Mouse (Mus musculus) MN1 (cell line): ENCODE measurements around the gene Prkag2.
"Not testable (repeated sequence)": the region's sequence is repeated elsewhere in the genome, so short reads cannot be mapped to it uniquely, and the experiment has no call there.

Experiments
- DNase-seq: peaks from one replicate; pipeline ENCODE4 v3.0.0-alpha.2; 2016; ENCODE audit warnings: low spot score

Gene Prkag2

DNA sequence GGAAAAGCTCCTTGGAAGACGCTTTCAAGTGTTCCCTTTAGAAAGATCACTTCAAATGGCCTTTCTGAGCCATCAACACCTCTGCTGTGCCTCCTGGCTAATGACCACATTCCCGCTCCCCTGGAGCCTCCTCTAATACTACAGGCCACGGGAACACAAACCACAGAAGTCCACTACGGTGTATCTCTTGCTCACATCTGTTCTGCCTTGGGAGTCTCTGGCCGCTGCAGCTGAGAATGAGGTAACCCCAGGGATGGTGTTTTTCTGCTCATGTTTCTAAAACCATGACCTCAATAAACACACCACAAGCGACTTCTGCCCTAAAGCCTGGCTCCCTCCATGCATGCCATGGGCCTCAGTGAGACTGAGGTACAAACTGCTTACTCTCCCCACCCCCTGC, 227.2 kb downstream of the Prkag2 start:
- DNase-seq = no peak

- peak; percentile 29 for DNase-seq
Observed at GRCm38 (mm10) chr5:24871276-24871675, 229.2 kb downstream of the Prkag2 start.

DNA sequence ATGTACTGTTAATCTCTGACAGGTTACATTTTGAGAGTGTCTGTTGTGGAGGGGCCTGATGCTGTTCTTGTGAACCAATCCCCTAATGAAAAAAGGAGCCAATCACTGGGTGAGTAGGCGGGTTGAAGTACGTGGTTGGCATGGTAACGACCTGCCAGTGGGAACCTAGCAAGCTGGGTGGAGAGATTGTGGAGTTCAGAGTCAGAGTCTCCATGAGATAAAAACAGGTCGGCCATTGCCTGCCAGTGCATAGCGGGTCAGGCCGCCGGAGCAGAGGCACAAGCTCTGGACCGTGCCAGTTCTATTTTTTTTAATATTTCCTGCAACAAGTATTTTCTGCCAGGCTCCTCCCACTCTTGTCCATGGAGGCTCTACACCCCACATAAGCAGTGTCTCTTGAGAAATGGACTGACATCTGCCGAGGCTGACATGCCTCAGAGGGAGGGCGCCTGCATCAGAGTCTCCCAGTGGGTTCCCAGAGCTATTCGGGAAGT, 230.6 kb downstream of the Prkag2 start:
- DNase-seq = no peak

- no peak for DNase-seq
Observed at GRCm38 (mm10) chr5:24863804-24864203, 236.6 kb downstream of the Prkag2 start.

DNA sequence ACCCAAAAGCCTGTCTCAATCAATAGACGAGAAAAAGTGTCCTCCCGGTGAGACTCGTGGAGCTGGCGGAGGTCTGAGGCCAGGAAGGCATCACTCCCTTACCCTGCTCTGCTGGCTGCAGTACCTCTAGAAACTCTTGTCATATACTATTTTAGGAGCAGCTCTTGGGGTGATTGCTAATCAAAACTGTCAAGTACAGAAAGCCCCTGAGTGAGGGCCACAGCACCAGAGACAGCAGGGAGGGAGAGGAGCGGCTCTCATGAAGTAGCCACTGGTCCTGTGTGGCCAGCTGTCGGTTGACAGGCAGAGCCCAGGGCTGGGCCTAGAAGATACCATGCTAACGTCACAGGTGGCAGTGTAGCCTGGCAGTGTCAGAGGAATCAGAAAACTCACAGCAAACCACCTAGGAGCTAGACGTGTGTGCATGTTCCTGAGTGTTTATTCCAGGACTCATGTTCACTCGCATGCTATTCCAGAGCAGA, 239.0 kb downstream of the Prkag2 start:
- DNase-seq = no peak

DNA sequence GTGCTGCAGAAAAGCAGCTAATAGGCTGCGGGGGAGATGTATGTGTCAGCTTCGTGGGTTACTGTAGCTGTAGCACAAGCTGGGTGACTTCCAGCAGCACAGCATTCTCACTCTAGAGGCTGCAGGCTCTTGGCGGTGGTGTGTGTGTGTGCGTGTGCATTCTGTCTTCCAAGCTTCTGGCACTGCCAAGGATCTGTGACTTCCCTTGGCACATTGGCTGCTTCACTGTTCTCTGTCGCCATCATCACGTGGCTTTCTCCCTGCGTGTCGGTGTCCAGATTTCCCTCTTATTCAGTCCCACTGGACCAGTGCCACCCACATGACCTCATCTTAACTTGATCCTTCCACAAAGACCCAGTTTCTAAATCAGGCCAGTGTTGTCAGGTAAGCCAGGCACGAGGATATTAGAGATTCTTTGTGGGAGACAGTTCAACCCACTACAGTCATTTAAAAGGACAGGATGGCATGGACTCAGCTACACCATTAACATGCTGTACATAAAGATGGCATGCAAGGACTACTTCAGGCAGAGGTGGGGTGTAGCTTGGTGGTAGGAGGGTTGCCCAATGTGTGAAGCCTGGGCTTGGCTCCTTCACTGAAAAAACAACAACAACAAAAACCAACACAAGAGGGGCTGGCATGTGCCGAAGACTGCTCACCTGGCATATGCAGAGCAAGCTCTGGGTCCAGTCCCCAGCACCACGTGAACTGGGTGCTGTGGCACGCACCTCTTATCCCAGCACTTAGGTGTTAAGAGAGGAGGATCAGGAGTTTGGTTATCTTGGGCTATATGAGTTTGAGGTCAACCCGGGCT, 239.6 kb downstream of the Prkag2 start:
- DNase-seq = peak; percentile 48

DNA sequence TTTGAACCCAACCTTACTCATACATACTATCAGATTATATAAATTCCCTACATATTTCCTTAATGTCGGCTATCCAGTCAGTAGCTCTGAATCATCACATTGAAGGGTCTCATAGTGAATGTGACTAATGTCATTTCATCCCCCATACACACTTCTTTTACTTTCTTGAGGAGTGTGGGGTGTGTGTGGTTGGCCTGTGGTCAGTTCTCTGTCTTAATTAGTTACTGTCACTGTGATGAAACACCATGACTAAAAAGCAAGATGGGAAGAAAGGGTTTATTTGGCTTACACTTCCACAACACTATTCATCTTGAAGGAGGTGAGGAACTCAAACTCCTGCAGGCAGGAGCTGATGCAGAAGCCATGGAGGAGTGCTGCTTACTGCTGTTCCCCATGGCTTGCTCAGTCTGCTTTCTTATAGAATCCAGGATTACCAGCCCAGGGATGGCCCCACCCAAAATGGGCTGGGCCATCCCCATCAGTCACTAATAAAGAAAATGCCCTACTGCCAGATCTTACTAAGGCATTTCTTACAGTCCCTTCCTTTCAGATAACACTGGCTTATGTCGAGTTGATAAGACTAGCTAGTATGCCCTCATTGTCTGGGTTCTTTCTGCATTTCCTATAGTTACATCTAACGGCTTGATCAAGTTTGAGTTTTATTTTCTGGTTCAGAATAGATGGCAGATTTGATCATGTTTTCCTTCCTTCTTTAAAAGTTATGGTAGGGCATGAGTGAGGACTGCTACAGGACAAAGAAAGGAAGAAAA, 240.5 kb downstream of the Prkag2 start:
- DNase-seq = no peak

DNA sequence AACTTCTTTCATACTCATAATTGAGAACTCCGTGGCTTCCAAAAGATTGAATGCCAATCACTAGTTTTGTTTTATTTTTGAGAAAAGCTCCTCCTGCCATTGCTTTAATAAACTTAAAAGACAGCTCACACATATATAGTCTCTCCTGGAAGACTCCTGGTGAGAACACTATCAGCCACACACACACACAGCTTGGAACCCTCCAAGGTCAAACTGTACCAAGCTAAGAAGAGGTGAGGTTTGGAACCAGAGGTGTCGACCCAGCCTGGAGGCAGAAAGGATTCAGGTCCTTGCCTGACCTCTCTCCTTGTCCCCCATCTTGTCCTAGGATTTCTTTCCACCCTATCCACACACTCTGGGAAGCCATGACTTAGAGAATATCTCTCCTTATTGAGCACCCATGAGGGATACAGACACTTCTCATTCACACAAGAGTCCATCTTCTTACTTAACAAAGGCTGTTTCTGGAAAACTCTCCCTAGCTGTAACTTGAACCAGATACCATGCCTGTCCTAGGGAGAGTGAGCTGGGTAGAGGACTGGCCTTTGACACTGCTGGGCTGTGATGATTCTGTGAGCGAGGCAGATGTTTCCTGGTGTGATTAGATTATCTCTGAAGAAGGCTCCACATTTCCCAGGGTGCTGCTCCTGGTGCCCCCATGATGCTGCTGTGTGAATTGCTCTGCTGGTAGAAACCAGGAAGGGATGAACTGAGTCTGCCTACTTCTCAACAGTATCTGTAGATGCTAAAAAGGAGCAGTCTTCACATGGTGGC, 245.4 kb downstream of the Prkag2 start:
- DNase-seq = peak; percentile 30

DNA sequence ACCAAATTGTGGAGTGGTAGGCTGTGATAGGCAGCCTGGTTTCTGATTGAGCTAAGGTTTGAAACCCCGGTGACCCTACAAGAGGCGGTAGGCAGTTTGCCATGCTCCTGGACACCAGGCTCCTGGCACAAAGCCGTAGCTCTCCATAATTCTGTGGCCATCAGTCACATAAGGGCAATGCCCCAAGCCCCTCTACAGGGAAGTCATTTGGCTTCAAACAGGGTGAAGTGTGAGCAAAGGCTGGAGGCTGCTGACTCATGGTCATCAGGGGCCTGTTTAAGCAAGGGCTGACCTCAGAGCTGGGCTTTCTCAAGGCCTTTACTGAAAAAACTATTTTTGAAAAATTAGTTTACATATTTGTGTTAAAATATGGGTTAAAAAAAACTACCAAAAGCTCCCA, 246.2 kb downstream of the Prkag2 start:
- no peak for DNase-seq

- not testable (repeated sequence) for DNase-seq
Observed at GRCm38 (mm10) chr5:24848261-24848660, 252.2 kb downstream of the Prkag2 start.

- no peak for DNase-seq
Observed at GRCm38 (mm10) chr5:24843841-24844240, 256.6 kb downstream of the Prkag2 start.

DNA sequence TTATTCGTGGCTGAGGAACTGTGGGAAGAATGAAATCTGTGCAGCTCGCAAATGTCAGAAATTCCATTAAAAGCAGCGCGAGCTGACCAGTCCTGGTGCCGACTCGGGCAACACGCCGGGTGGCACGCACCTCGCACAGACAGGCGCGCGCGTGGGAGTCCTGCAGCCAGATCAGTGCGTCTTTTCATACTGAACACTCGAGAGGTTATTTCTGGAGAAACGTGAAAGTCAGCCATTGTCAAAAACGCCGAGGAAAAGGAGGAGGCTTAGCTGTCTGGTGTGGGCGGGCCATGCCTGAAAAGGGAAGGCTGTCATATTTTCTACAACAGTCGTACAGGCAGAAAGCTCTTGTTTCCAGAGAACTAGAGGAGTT, 257.4 kb downstream of the Prkag2 start:
- DNase-seq = no peak

- peak; percentile 99 for DNase-seq
Observed at GRCm38 (mm10) chr5:24842274-24843102, 258.0 kb downstream of the Prkag2 start, which contains the start of gene Rheb. Gene Rheb (minus strand): TSS chr5:24842624.

- peak; percentile 53 for DNase-seq
Observed at GRCm38 (mm10) chr5:24841662-24842273, 258.7 kb downstream of the Prkag2 start.

GRCm38 (mm10) chr5:24840975-24841431, 259.4 kb downstream of the Prkag2 start:
- DNase-seq = no peak

DNA sequence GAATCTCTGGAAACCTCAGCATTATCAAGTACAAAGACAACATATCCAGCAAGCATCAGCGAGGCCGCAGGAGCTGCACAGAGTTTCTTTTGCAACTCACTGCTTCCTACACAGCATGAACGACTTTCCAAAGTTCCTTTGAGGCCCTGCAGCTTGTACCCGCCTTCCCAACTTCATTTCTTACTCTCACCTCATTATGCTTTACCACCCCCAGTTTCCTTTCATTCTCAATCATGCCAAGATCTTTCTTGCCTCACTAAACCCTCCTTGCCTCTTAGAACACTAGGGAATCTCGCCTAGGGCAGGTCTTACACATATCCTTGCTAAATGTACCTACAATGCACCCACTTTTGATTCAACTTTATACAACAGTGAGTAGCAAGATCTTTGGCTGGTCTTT, 266.0 kb downstream of the Prkag2 start:
- no peak for DNase-seq

- DNase-seq = no peak
Observed at GRCm38 (mm10) chr5:24831912-24832311, 268.5 kb downstream of the Prkag2 start.

- DNase-seq = no peak
Observed at GRCm38 (mm10) chr5:24828446-24828845, 272.0 kb downstream of the Prkag2 start.

DNA sequence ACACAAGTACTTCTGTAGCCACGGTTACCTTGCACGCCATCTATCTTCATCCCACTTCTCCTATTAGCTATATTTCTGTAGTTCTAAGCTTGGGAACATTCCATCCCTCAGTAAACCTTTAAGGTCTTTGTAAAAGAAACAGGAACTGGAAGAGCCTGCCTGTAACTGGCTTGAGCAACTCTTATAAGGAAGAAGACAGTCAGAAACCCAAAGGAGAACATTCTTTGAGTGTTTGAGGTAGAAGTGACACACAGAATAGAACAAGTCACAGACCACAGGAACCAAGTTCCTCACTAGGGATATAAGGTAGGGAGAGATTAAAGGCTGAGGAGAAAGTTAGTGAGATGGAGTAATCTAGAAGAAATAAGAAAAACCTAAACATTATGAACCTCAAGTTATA, 273.3 kb downstream of the Prkag2 start:
- DNase-seq = no peak

- no peak for DNase-seq
Observed at GRCm38 (mm10) chr5:24826056-24826770, 274.2 kb downstream of the Prkag2 start.
